Mouse (Mus musculus) midbrain, embryonic 16.5 days (tissue): Measurements from ENCODE around the gene Ldlrad3. TPM values are rescaled to one million over a fixed set of nuclear protein-coding genes. Genes with fewer than 3 reads are reported as not detected.

Experiments
- ATAC-seq: fragments of 200-750 bp; cut with Nextera tagmentation; 2 replicates; pipeline ENCODE4 v1.8.0; 2017; ENCODE audit warnings: moderate TSS enrichment
- H3K27ac ChIP-seq: fragments of 300-500 bp; sonication (generic); 2 replicates; pipeline ENCODE4 v1.5.1; 2014; ENCODE audit warnings: mild to moderate bottlenecking, low read length, mixed read lengths
- H3K27me3 ChIP-seq: fragments of 300-500 bp; sonication (generic); 2 replicates; pipeline ENCODE4 v1.6.1; 2014; ENCODE audit warnings: low read depth, low read length, mixed read lengths; ENCODE audit not compliant: control insufficient read depth, insufficient read depth
- H3K36me3 ChIP-seq: fragments of 300-500 bp; sonication (generic); 2 replicates; pipeline ENCODE4 v1.6.1; 2014; ENCODE audit warnings: mild to moderate bottlenecking, low read length, moderate library complexity, mixed read lengths; ENCODE audit not compliant: control insufficient read depth, insufficient read depth
- H3K4me1 ChIP-seq: fragments of 300-500 bp; sonication (generic); 2 replicates; pipeline ENCODE4 v1.6.1; 2014; ENCODE audit warnings: mild to moderate bottlenecking, low read length, mixed read lengths; ENCODE audit not compliant: control insufficient read depth, insufficient read depth
- H3K4me2 ChIP-seq: fragments of 300-500 bp; sonication (generic); 2 replicates; pipeline ENCODE4 v1.6.1; 2014; ENCODE audit warnings: mild to moderate bottlenecking, low read length, mixed read lengths
- H3K4me3 ChIP-seq: fragments of 300-500 bp; sonication (generic); 2 replicates; pipeline ENCODE4 v1.5.1; 2014; ENCODE audit warnings: low read depth, mild to moderate bottlenecking, low read length, moderate library complexity, mixed read lengths
- H3K9ac ChIP-seq: fragments of 300-500 bp; sonication (generic); 2 replicates; pipeline ENCODE4 v1.6.1; 2014; ENCODE audit warnings: low read depth, low read length, mixed read lengths
- H3K9me3 ChIP-seq: fragments of 300-500 bp; sonication (generic); replicated peaks from 2 replicates; pipeline ENCODE4 v1.6.1; 2014; ENCODE audit warnings: mild to moderate bottlenecking, low read length, mixed read lengths; ENCODE audit not compliant: control insufficient read depth, poor library complexity, severe bottlenecking
- WGBS: fragments of 180-500 bp; shearing (Covaris S2); extraction: QIAGEN DNeasy Blood & Tissue Kit; methylation state at CpG from one replicate; pipeline ENCODE4 v1.1.7; 2014; 5-methylcytosine and 5-hydroxymethylcytosine counted together
- polyA plus RNA-seq: library from polyadenylated mRNA; unstranded; fragments of >200 nt; fragmentation: Nextera tagmentation; extraction: Ambion mirVana; gene quantifications from 2 replicates; pipeline ENCODE4 v1.2.1, GENCODE M21; 2015

Gene Ldlrad3
- polyA plus RNA-seq, 1 experiment from 2014 or later, result 26.6 TPM

GRCm38 (mm10) chr2:102048296-102049175 is 137.6 kb downstream of the Ldlrad3 start:
- Histone ChIP-seq H3K27ac (no peak overlapping the region), H3K9me3 (no peaks in the 10 kb centered on the region), H3K36me3 (no peaks in the 10 kb centered on the region), H3K9ac (no peak overlapping the region), H3K4me2 (no peak overlapping the region), H3K4me3 (no peak overlapping the region), H3K27me3 (no peaks in the 10 kb centered on the region), H3K4me1 (peaks cover 15% of the 10 kb centered on the region)
- no peak for ATAC-seq
- 45% methylated on average over 16 of the region's 16 CpGs for WGBS

- ATAC-seq, result no peak
- no peak overlapping the region for H3K4me3 ChIP-seq
- no peaks in the 10 kb centered on the region for H3K36me3 ChIP-seq
- H3K27ac ChIP-seq, result no peak overlapping the region
- peaks cover 13% of the 10 kb centered on the region for H3K4me1 ChIP-seq
- H3K9ac ChIP-seq, result no peak overlapping the region
- H3K4me2 ChIP-seq, result no peak overlapping the region
- WGBS, result 93% methylated on average over 7 of the region's 7 CpGs
- H3K27me3 ChIP-seq, result no peaks in the 10 kb centered on the region
- H3K9me3 ChIP-seq, result no peaks in the 10 kb centered on the region
Measured at GRCm38 (mm10) chr2:102046481-102046880, 139.7 kb downstream of the Ldlrad3 start.

GRCm38 (mm10) chr2:102040456-102040855 is 145.7 kb downstream of the Ldlrad3 start:
- H3K4me2 ChIP-seq, result no peak overlapping the region
- 89% methylated on average over 5 of the region's 5 CpGs for WGBS
- H3K4me1 ChIP-seq, result peaks cover 21% of the 10 kb centered on the region

GRCm38 (mm10) chr2:102040011-102040410 is 146.2 kb downstream of the Ldlrad3 start:
- no peak overlapping the region for H3K4me2 ChIP-seq
- peaks cover 22% of the 10 kb centered on the region for H3K4me1 ChIP-seq
- no peaks in the 10 kb centered on the region for H3K9me3 ChIP-seq
- no peak overlapping the region for H3K9ac ChIP-seq
- H3K4me3 ChIP-seq, result no peak overlapping the region
- no peaks in the 10 kb centered on the region for H3K27me3 ChIP-seq
- no peak overlapping the region for H3K27ac ChIP-seq
- ATAC-seq, result no peak
- H3K36me3 ChIP-seq, result no peaks in the 10 kb centered on the region
- WGBS, result 86% methylated on average over 2 of the region's 2 CpGs

More at GRCm38 (mm10) chr2:102040456-102040855, 145.7 kb downstream of the Ldlrad3 start:
- Histone ChIP-seq H3K4me3 (no peak overlapping the region), H3K36me3 (no peaks in the 10 kb centered on the region), H3K9ac (no peak overlapping the region), H3K9me3 (no peaks in the 10 kb centered on the region), H3K27ac (no peak overlapping the region), H3K27me3 (no peaks in the 10 kb centered on the region)
- ATAC-seq, result no peak

GRCm38 (mm10) chr2:102038895-102039667 is 147.1 kb downstream of the Ldlrad3 start:
- no peak overlapping the region for H3K4me3 ChIP-seq
- H3K9ac ChIP-seq, result no peak overlapping the region
- no peaks in the 10 kb centered on the region for H3K27me3 ChIP-seq
- peaks cover 24% of the 10 kb centered on the region for H3K4me1 ChIP-seq
- WGBS, result 91% methylated on average over 7 of the region's 7 CpGs
- peak overlapping the region; percentile 55; the same call in 1 of the 2 replicates for H3K27ac ChIP-seq
- H3K9me3 ChIP-seq, result no peaks in the 10 kb centered on the region
- no peak for ATAC-seq
- no peak overlapping the region for H3K4me2 ChIP-seq
- H3K36me3 ChIP-seq, result no peaks in the 10 kb centered on the region

GRCm38 (mm10) chr2:102038229-102038894 is 147.8 kb downstream of the Ldlrad3 start:
- WGBS, result 18% methylated on average over 10 of the region's 10 CpGs
- no peaks in the 10 kb centered on the region for H3K9me3 ChIP-seq
- no peaks in the 10 kb centered on the region for H3K36me3 ChIP-seq
- no peak overlapping the region for H3K9ac ChIP-seq
- peak overlapping the region; percentile 55 for H3K27ac ChIP-seq
- peak; percentile 62 for ATAC-seq
- H3K4me2 ChIP-seq, result no peak overlapping the region
- peaks cover 30% of the 10 kb centered on the region for H3K4me1 ChIP-seq
- no peaks in the 10 kb centered on the region for H3K27me3 ChIP-seq
- no peak overlapping the region for H3K4me3 ChIP-seq

- H3K27me3 ChIP-seq, result no peaks in the 10 kb centered on the region
- no peaks in the 10 kb centered on the region for H3K36me3 ChIP-seq
- no peak overlapping the region for H3K4me3 ChIP-seq
- 0 out of 2 replicates have a peak overlapping the region, but pooled peaks have one; percentile 17 for H3K4me2 ChIP-seq
- 38% methylated on average over 18 of the region's 18 CpGs for WGBS
- H3K9ac ChIP-seq, result peak overlapping the region; percentile 42; the same call in 1 of the 2 replicates
- ATAC-seq, result peak; percentile 76
- no peaks in the 10 kb centered on the region for H3K9me3 ChIP-seq
- peaks cover 31% of the 10 kb centered on the region for H3K4me1 ChIP-seq
- peak overlapping the region; percentile 74 for H3K27ac ChIP-seq
Measured at GRCm38 (mm10) chr2:102036665-102037511, 149.3 kb downstream of the Ldlrad3 start.

- no peak for ATAC-seq
- no peaks in the 10 kb centered on the region for H3K36me3 ChIP-seq
- no peak overlapping the region for H3K27ac ChIP-seq
- H3K9ac ChIP-seq, result no peak overlapping the region
- no peaks in the 10 kb centered on the region for H3K9me3 ChIP-seq
- no peaks in the 10 kb centered on the region for H3K27me3 ChIP-seq
- H3K4me2 ChIP-seq, result no peak overlapping the region
- WGBS, result 74% methylated on average over 11 of the region's 11 CpGs
- H3K4me3 ChIP-seq, result no peak overlapping the region
- peaks cover 37% of the 10 kb centered on the region for H3K4me1 ChIP-seq
Measured at GRCm38 (mm10) chr2:102034513-102034879, 151.7 kb downstream of the Ldlrad3 start.
